Mouse (Mus musculus): Measurements from ENCODE around the gene Cacnb4. TPM values are rescaled to one million over a fixed set of nuclear protein-coding genes. Genes with fewer than 3 reads are reported as not detected.

Cacnb4 gene
- total and polyA plus RNA-seq, 2 experiments from 2014 or later = 12.5 to 13.3 TPM

GRCm38 (mm10) chr2:52686601-52687000, 10.0 kb upstream of the Cacnb4 start:
- H3K9ac ChIP-seq (replicated peaks; ENCODE audit: low read length, poor library complexity, severe bottlenecking) = no peak overlapping the region
- no peaks in the 10 kb centered on the region for H3K9me3 ChIP-seq (ENCODE audit: low read length)
- DNase-seq (ENCODE audit: low spot score) (no peak), ATAC-seq (ENCODE audit: low FRiP score) (no peak)
- WGBS = 78% methylated on average over 6 of the region's 6 CpGs
- H3K27ac ChIP-seq (ENCODE audit: low read depth, low read length) = no peak overlapping the region
- no peak overlapping the region for H3K4me3 ChIP-seq (ENCODE audit: low read depth, low read length)
- H3K27me3 ChIP-seq (ENCODE audit: insufficient read depth, low read length) = no peaks in the 10 kb centered on the region
- H3K4me2 ChIP-seq (ENCODE audit: low read depth, low read length, poor library complexity, severe bottlenecking) = no peak overlapping the region
- TF ChIP-seq CTCF (IDR thresholded peaks at IDR 0.05) = no peak
- no peaks in the 10 kb centered on the region for H3K4me1 ChIP-seq (ENCODE audit: insufficient read depth, low read length)
- no peaks in the 10 kb centered on the region for H3K36me3 ChIP-seq (ENCODE audit: insufficient read depth, low read length)

- H3K9me3 ChIP-seq (ENCODE audit: low read length) = no peaks in the 10 kb centered on the region
- peaks cover 3% of the 10 kb centered on the region; the same call in 1 of the 2 replicates for H3K4me1 ChIP-seq (ENCODE audit: insufficient read depth, low read length)
- no peak overlapping the region for H3K4me3 ChIP-seq (ENCODE audit: low read depth, low read length)
- H3K9ac ChIP-seq (replicated peaks; ENCODE audit: low read length, poor library complexity, severe bottlenecking) = no peak overlapping the region
- 82% methylated on average over 4 of the region's 4 CpGs for WGBS
- DNase-seq (ENCODE audit: low spot score) (no peak), ATAC-seq (ENCODE audit: low FRiP score) (no peak)
- H3K27me3 ChIP-seq (ENCODE audit: insufficient read depth, low read length) = 0 out of 2 replicates have a peak, but pooled peaks cover 5% of the 10 kb centered on the region
- H3K27ac ChIP-seq (ENCODE audit: low read depth, low read length) = no peak overlapping the region
- no peak overlapping the region for H3K4me2 ChIP-seq (ENCODE audit: low read depth, low read length, poor library complexity, severe bottlenecking)
- no peak for TF ChIP-seq CTCF (IDR thresholded peaks at IDR 0.05)
- H3K36me3 ChIP-seq (ENCODE audit: insufficient read depth, low read length) = no peaks in the 10 kb centered on the region
These were observed 958 bp upstream of the Cacnb4 start for GRCm38 (mm10) chr2:52677589-52677988.

- H3K27me3 ChIP-seq (ENCODE audit: insufficient read depth, low read length) = 0 out of 2 replicates have a peak, but pooled peaks cover 5% of the 10 kb centered on the region
These were observed 277 bp upstream of the Cacnb4 start for GRCm38 (mm10) chr2:52676913-52677303.

GRCm38 (mm10) chr2:52675278-52675987, 1.2 kb downstream of the Cacnb4 start:
- ATAC-seq (ENCODE audit: low FRiP score) = peak; percentile 62
- no peaks in the 10 kb centered on the region for H3K36me3 ChIP-seq (ENCODE audit: insufficient read depth, low read length)

More at GRCm38 (mm10) chr2:52676913-52677303, 277 bp upstream of the Cacnb4 start:
- Histone ChIP-seq H3K4me2 (ENCODE audit: low read depth, low read length, poor library complexity, severe bottlenecking) (peak overlapping the region; percentile 84), H3K4me1 (ENCODE audit: insufficient read depth, low read length) (peaks cover 3% of the 10 kb centered on the region; the same call in 1 of the 2 replicates), H3K27ac (ENCODE audit: low read depth, low read length) (no peak overlapping the region; the same call in 1 of the 2 replicates), H3K9ac (replicated peaks; ENCODE audit: low read length, poor library complexity, severe bottlenecking) (0 out of 2 replicates have a peak overlapping the region, but pooled peaks have one; percentile 24), H3K4me3 (ENCODE audit: low read depth, low read length) (peak overlapping the region; percentile 74), H3K36me3 (ENCODE audit: insufficient read depth, low read length) (no peaks in the 10 kb centered on the region), H3K9me3 (ENCODE audit: low read length) (no peaks in the 10 kb centered on the region)
- ATAC-seq (ENCODE audit: low FRiP score) (peak; percentile 4; the same call in 1 of the 2 replicates), DNase-seq (ENCODE audit: low spot score) (peak; percentile 31)
- no peak for TF ChIP-seq CTCF (IDR thresholded peaks at IDR 0.05)
- WGBS = 7% methylated on average over 6 of the region's 6 CpGs

GRCm38 (mm10) chr2:52674886-52675277, 1.7 kb downstream of the Cacnb4 start:
- under 1% methylated on average over 19 of the region's 19 CpGs for WGBS
- H3K9me3 ChIP-seq (ENCODE audit: low read length) = no peaks in the 10 kb centered on the region
- no peak for ATAC-seq (ENCODE audit: low FRiP score)
- peak overlapping the region; percentile 84 for H3K4me2 ChIP-seq (ENCODE audit: low read depth, low read length, poor library complexity, severe bottlenecking)
- H3K36me3 ChIP-seq (ENCODE audit: insufficient read depth, low read length) = no peaks in the 10 kb centered on the region
- H3K4me1 ChIP-seq (ENCODE audit: insufficient read depth, low read length) = peaks cover 3% of the 10 kb centered on the region; the same call in 1 of the 2 replicates
- H3K27ac ChIP-seq (ENCODE audit: low read depth, low read length) = no peak overlapping the region
- no peak for DNase-seq (ENCODE audit: low spot score)
- peak overlapping the region; percentile 74 for H3K4me3 ChIP-seq (ENCODE audit: low read depth, low read length)
- H3K27me3 ChIP-seq (ENCODE audit: insufficient read depth, low read length) = 0 out of 2 replicates have a peak, but pooled peaks cover 5% of the 10 kb centered on the region
- no peak overlapping the region for H3K9ac ChIP-seq (replicated peaks; ENCODE audit: low read length, poor library complexity, severe bottlenecking)
- no peak for TF ChIP-seq CTCF (IDR thresholded peaks at IDR 0.05)

More at GRCm38 (mm10) chr2:52675278-52675987, 1.2 kb downstream of the Cacnb4 start:
- peak overlapping the region; percentile 59 for H3K27ac ChIP-seq (ENCODE audit: low read depth, low read length)
- DNase-seq (ENCODE audit: low spot score) = no peak
- peak overlapping the region; percentile 84 for H3K4me2 ChIP-seq (ENCODE audit: low read depth, low read length, poor library complexity, severe bottlenecking)
- no peaks in the 10 kb centered on the region for H3K9me3 ChIP-seq (ENCODE audit: low read length)
- WGBS = under 1% methylated on average over 32 of the region's 42 CpGs
- H3K4me3 ChIP-seq (ENCODE audit: low read depth, low read length) = peak overlapping the region; percentile 74
- 0 out of 2 replicates have a peak, but pooled peaks cover 5% of the 10 kb centered on the region for H3K27me3 ChIP-seq (ENCODE audit: insufficient read depth, low read length)
- H3K4me1 ChIP-seq (ENCODE audit: insufficient read depth, low read length) = peaks cover 3% of the 10 kb centered on the region; the same call in 1 of the 2 replicates
- peak overlapping the region; percentile 80 for H3K9ac ChIP-seq (replicated peaks; ENCODE audit: low read length, poor library complexity, severe bottlenecking)
- no peak for TF ChIP-seq CTCF (IDR thresholded peaks at IDR 0.05)

GRCm38 (mm10) chr2:52673172-52673571, 3.5 kb downstream of the Cacnb4 start:
- Histone ChIP-seq H3K4me3 (ENCODE audit: low read depth, low read length) (no peak overlapping the region), H3K9me3 (ENCODE audit: low read length) (no peaks in the 10 kb centered on the region), H3K4me2 (ENCODE audit: low read depth, low read length, poor library complexity, severe bottlenecking) (no peak overlapping the region), H3K4me1 (ENCODE audit: insufficient read depth, low read length) (peaks cover 3% of the 10 kb centered on the region; the same call in 1 of the 2 replicates), H3K27me3 (ENCODE audit: insufficient read depth, low read length) (0 out of 2 replicates have a peak, but pooled peaks cover 5% of the 10 kb centered on the region), H3K9ac (replicated peaks; ENCODE audit: low read length, poor library complexity, severe bottlenecking) (no peak overlapping the region), H3K36me3 (ENCODE audit: insufficient read depth, low read length) (no peaks in the 10 kb centered on the region), H3K27ac (ENCODE audit: low read depth, low read length) (no peak overlapping the region)
- DNase-seq (ENCODE audit: low spot score) (no peak), ATAC-seq (ENCODE audit: low FRiP score) (no peak)
- TF ChIP-seq CTCF (IDR thresholded peaks at IDR 0.05) = no peak
- WGBS = 64% methylated on average over 1 of the region's 1 CpGs
